Mouse (Mus musculus) intestine, postnatal 0 days (tissue): ENCODE results near the gene Vmn1r38. TPM values are rescaled to one million over a fixed set of nuclear protein-coding genes. Genes with fewer than 3 reads are reported as not detected.
"Not testable (repeated sequence)": the region's sequence is repeated elsewhere in the genome, so short reads cannot be mapped to it uniquely, and the experiment has no call there.

ENCODE experiments used
- ATAC-seq: fragments of 200-750 bp; cut with Nextera tagmentation; 2 replicates; pipeline ENCODE4 v1.8.0; 2017; ENCODE audit warnings: mild to moderate bottlenecking, moderate TSS enrichment, moderate library complexity
- H3K27ac ChIP-seq: fragments of 300-500 bp; sonication (generic); 2 replicates; pipeline ENCODE4 v1.5.1; 2014; ENCODE audit warnings: mild to moderate bottlenecking, low read depth, low read length, moderate library complexity
- H3K27me3 ChIP-seq: fragments of 300-500 bp; sonication (generic); replicated peaks from 2 replicates; pipeline ENCODE4 v1.6.1; 2014; ENCODE audit warnings: low read length, mixed read lengths; ENCODE audit not compliant: control insufficient read depth, insufficient read depth
- H3K36me3 ChIP-seq: fragments of 300-500 bp; sonication (generic); 2 replicates; pipeline ENCODE4 v1.6.1; 2014; ENCODE audit warnings: mild to moderate bottlenecking, moderate library complexity; ENCODE audit not compliant: control insufficient read depth, insufficient read depth
- H3K4me1 ChIP-seq: fragments of 300-500 bp; sonication (generic); replicated peaks from 2 replicates; pipeline ENCODE4 v1.6.1; 2014; ENCODE audit warnings: antibody characterized with exemption, low read length, mixed read lengths; ENCODE audit not compliant: control insufficient read depth, insufficient read depth
- H3K4me2 ChIP-seq: fragments of 300-500 bp; sonication (generic); replicated peaks from 2 replicates; pipeline ENCODE4 v1.6.1; 2014; ENCODE audit warnings: low read depth, mild to moderate bottlenecking, moderate library complexity
- H3K4me3 ChIP-seq: fragments of 300-500 bp; sonication (generic); 2 replicates; pipeline ENCODE4 v1.5.1; 2014; ENCODE audit warnings: low read depth, low read length
- H3K9ac ChIP-seq: fragments of 300-500 bp; sonication (generic); 2 replicates; pipeline ENCODE4 v1.6.1; 2014; ENCODE audit warnings: mild to moderate bottlenecking, low read depth, low read length
- H3K9me3 ChIP-seq: fragments of 300-500 bp; sonication (generic); 2 replicates; pipeline ENCODE4 v1.6.1; 2016; ENCODE audit warnings: mixed run types; ENCODE audit not compliant: control insufficient read depth
- CTCF ChIP-seq: sonication (generic); IDR thresholded peaks from 2 replicates; pipeline ENCODE4 v1.5.1; 2016; ENCODE audit warnings: low read depth, mild to moderate bottlenecking, control low read depth, antibody characterized with exemption, moderate library complexity
- WGBS: fragments of 180-500 bp; shearing (Covaris S2); extraction: QIAGEN DNeasy Blood & Tissue Kit; methylation state at CpG from one replicate; pipeline ENCODE4 v1.1.7; 2014; 5-methylcytosine and 5-hydroxymethylcytosine counted together
- polyA plus RNA-seq: library from polyadenylated mRNA; unstranded; fragments of >200 nt; fragmentation: Nextera tagmentation; extraction: Ambion mirVana; gene quantifications from 2 replicates; pipeline ENCODE4 v1.2.1, GENCODE M21; 2015

The Vmn1r38 gene
- not detected in 2 replicates for polyA plus RNA-seq

- not testable (repeated sequence) for H3K4me3 ChIP-seq, ATAC-seq, H3K4me1 ChIP-seq, H3K27ac ChIP-seq, H3K9me3 ChIP-seq, H3K4me2 ChIP-seq, H3K27me3 ChIP-seq, H3K9ac ChIP-seq, H3K36me3 ChIP-seq
These were observed at the start of gene Vmn1r38 for GRCm38 (mm10) chr6:66782527-66782926. TSS of gene Vmn1r38 (minus strand) at chr6:66782627.

DNA sequence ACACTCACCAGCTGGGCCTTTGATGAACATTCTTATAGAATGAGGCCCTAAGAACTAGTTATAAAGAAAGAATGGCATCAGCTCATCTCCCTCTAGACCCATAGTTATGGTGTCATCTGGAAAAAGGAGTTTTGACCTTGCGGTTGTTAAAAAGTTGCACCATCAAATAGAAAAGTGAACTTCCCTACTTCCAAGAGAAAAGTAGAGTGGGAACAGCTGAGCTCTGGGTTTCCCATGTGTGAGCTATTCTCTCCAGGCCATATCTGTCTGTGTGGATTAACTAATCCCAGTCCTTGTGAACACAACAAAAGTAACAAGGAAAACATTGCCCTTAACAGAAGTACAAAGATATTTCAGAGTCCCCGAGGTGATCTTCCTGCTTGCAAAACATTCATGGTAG lies 28.1 kb upstream of the Vmn1r38 start, which contains the start of gene Vmn1r39:
Gene Vmn1r39, minus strand, starts transcription at position 101 of the 400 bp plus-strand sequence.
- no peak for ATAC-seq
- Histone ChIP-seq H3K36me3 (no peaks in the 10 kb centered on the region), H3K9ac (no peak within 1 kb of the TSS), H3K4me3 (no peak within 1 kb of the TSS), H3K9me3 (no peaks in the 10 kb centered on the region), H3K4me1 (no peaks in the 10 kb centered on the region), H3K27me3 (no peaks in the 10 kb centered on the region), H3K27ac (no peak within 1 kb of the TSS), H3K4me2 (no peak within 1 kb of the TSS)
- 89% methylated on average over 2 of the region's 2 CpGs for WGBS
- TF ChIP-seq CTCF: no peak

DNA sequence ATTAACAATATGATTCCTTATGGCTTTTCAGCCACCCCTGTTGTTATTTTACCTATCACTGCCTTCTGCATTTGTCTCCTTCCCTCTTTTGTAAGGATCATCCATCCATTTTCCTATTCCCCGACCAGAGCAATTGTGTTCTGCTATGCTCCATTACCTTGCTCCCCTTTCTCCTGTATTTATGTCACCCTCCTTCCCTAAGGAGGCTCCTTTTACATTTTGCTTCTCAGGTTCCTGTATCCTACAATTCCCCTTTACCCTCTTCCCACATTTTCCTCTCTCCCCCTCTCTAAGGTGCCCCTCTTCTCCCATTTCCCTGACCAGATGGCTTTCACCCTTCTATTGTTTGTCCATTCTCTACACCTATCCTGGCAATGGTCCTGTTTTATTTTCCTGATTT lies 23.9 kb upstream of the Vmn1r38 start:
- Histone ChIP-seq H3K9ac (no peak overlapping the region), H3K4me1 (no peaks in the 10 kb centered on the region), H3K27ac (no peak overlapping the region), H3K27me3 (no peaks in the 10 kb centered on the region), H3K4me3 (no peak overlapping the region), H3K36me3 (no peaks in the 10 kb centered on the region), H3K4me2 (no peak overlapping the region), H3K9me3 (no peaks in the 10 kb centered on the region)
- ATAC-seq: no peak
- no peak for TF ChIP-seq CTCF
- 69% methylated on average over 1 of the region's 1 CpGs for WGBS

GRCm38 (mm10) chr6:66805713-66806112 lies 23.3 kb upstream of the Vmn1r38 start:
- WGBS: 86% methylated on average over 3 of the region's 3 CpGs
- Histone ChIP-seq H3K9me3 (no peaks in the 10 kb centered on the region), H3K27ac (no peak overlapping the region), H3K4me3 (no peak overlapping the region), H3K4me1 (no peaks in the 10 kb centered on the region), H3K9ac (no peak overlapping the region), H3K27me3 (no peaks in the 10 kb centered on the region), H3K36me3 (no peaks in the 10 kb centered on the region), H3K4me2 (no peak overlapping the region)
- no peak for ATAC-seq
- TF ChIP-seq CTCF: no peak

DNA sequence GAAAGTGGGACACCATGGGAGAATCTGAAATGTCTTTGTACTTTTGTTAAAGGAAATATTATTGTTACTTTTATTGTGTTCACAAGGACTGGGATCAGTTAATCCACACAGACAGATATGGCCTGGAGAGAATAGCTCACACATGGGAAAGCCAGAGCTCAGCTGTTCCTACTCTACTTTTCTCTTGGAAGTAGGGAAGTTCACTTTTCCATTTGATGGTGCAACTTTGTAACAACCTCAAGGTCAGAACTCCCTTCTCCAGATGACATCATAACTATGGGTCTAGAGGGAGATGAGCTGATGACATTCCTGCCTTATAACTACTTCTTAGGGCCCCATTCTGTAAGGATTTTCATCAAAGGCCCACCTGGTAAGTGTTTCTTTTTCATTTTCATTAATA lies 53.3 kb downstream of the Vmn1r38 start, which contains the start of gene Vmn1r37:
Gene Vmn1r37, plus strand, starts transcription at position 301 of the 400 bp plus-strand sequence.
- ATAC-seq, H3K27ac ChIP-seq, H3K4me2 ChIP-seq, H3K9me3 ChIP-seq, H3K36me3 ChIP-seq, H3K4me3 ChIP-seq, H3K4me1 ChIP-seq, H3K27me3 ChIP-seq, H3K9ac ChIP-seq: not testable (repeated sequence)

Other genes with a start within 250 kb of the Vmn1r38 start
- 30.5 and 36.4 TPM in 2 replicates for gene Mad2l1, start 247.2 kb downstream of the Vmn1r38 start, polyA plus RNA-seq
- not detected in 2 replicates for gene Vmn1r32, start 222.5 kb downstream of the Vmn1r38 start, polyA plus RNA-seq
- gene Vmn1r33, start 164.3 kb downstream of the Vmn1r38 start, polyA plus RNA-seq: not detected in 2 replicates
- gene Vmn1r34, start 138.7 kb downstream of the Vmn1r38 start, polyA plus RNA-seq: not detected in 2 replicates
- not detected in 2 replicates for gene Vmn1r35, start 96.7 kb downstream of the Vmn1r38 start, polyA plus RNA-seq
- not detected in 2 replicates for gene Vmn1r36, start 63.5 kb downstream of the Vmn1r38 start, polyA plus RNA-seq
- not detected in 2 replicates for gene Vmn1r37, start 53.2 kb downstream of the Vmn1r38 start, polyA plus RNA-seq
- not detected in 2 replicates for gene Vmn1r39, start 28.0 kb upstream of the Vmn1r38 start, polyA plus RNA-seq
- gene Gng12, start 113.8 kb upstream of the Vmn1r38 start, polyA plus RNA-seq: 265 and 271 TPM in 2 replicates